Mouse (Mus musculus): ENCODE data around the gene Pnpla1. TPM values are rescaled to one million over a fixed set of nuclear protein-coding genes. Genes with fewer than 3 reads are reported as not detected.

Pnpla1 gene
- total and polyA plus RNA-seq, 3 experiments, result 0.02 TPM; not detected in 2

GRCm38 (mm10) chr17:28882810-28883209 lies 24.6 kb downstream of the Pnpla1 start:
- Histone ChIP-seq H3K36me3 (ENCODE audit: control insufficient read depth, insufficient read depth, low read length) (no peaks in the 10 kb centered on the region), H3K9ac (ENCODE audit: low read depth, low read length) (no peak overlapping the region), H3K4me1 (ENCODE audit: control insufficient read depth, insufficient read depth, low read length) (no peaks in the 10 kb centered on the region; the same call in 1 of the 2 replicates), H3K27me3 (ENCODE audit: control insufficient read depth, insufficient read depth, low read length) (no peaks in the 10 kb centered on the region), H3K27ac (no peak overlapping the region), H3K79me2 (replicated peaks; ENCODE audit: control insufficient read depth, insufficient read depth, low read length) (no peaks in the 10 kb centered on the region), H3K4me3 (no peak overlapping the region)
- TF ChIP-seq EP300 (IDR thresholded peaks at IDR 0.05; ENCODE audit: insufficient read depth, low read depth, low read length), result no peak
- no peak for TF ChIP-seq POLR2A (IDR thresholded peaks at IDR 0.05; ENCODE audit: insufficient read depth, low read depth, low read length)
- peak; percentile 44 for TF ChIP-seq CTCF (IDR thresholded peaks at IDR 0.05)
- 40% methylated on average over 8 of the region's 8 CpGs for WGBS
- no peak for DNase-seq
- intact Hi-C loops (cut with DNase I), result loop anchor here (2.0 kb wide), 1 partner anchor 44 kb away; no protein-coding TSS in a partner anchor

- Histone ChIP-seq H3K4me3 (no peak overlapping the region), H3K4me1 (ENCODE audit: control insufficient read depth, insufficient read depth, low read length) (no peaks in the 10 kb centered on the region; the same call in 1 of the 2 replicates), H3K27ac (no peak overlapping the region), H3K79me2 (replicated peaks; ENCODE audit: control insufficient read depth, insufficient read depth, low read length) (no peaks in the 10 kb centered on the region), H3K36me3 (ENCODE audit: control insufficient read depth, insufficient read depth, low read length) (no peaks in the 10 kb centered on the region), H3K27me3 (ENCODE audit: control insufficient read depth, insufficient read depth, low read length) (no peaks in the 10 kb centered on the region), H3K9ac (ENCODE audit: low read depth, low read length) (no peak overlapping the region)
- DNase-seq, result no peak
- TF ChIP-seq EP300 (IDR thresholded peaks at IDR 0.05; ENCODE audit: insufficient read depth, low read depth, low read length) (no peak), POLR2A (IDR thresholded peaks at IDR 0.05; ENCODE audit: insufficient read depth, low read depth, low read length) (no peak), CTCF (IDR thresholded peaks at IDR 0.05) (no peak)
- intact Hi-C loops (cut with DNase I), result loop anchor here (2.0 kb wide), 1 partner anchor 43 kb away; no protein-coding TSS in a partner anchor
- 55% methylated on average over 10 of the region's 10 CpGs for WGBS
These were observed 25.8 kb downstream of the Pnpla1 start for GRCm38 (mm10) chr17:28883941-28884516.

GRCm38 (mm10) chr17:28885231-28885630 lies 27.0 kb downstream of the Pnpla1 start:
- no peak overlapping the region for H3K4me3 ChIP-seq
- no peaks in the 10 kb centered on the region for H3K36me3 ChIP-seq (ENCODE audit: control insufficient read depth, insufficient read depth, low read length)
- no peak overlapping the region for H3K27ac ChIP-seq
- H3K27me3 ChIP-seq (ENCODE audit: control insufficient read depth, insufficient read depth, low read length), result no peaks in the 10 kb centered on the region
- no peak for DNase-seq
- H3K79me2 ChIP-seq (replicated peaks; ENCODE audit: control insufficient read depth, insufficient read depth, low read length), result no peaks in the 10 kb centered on the region
- no peak for TF ChIP-seq CTCF (IDR thresholded peaks at IDR 0.05)
- TF ChIP-seq EP300 (IDR thresholded peaks at IDR 0.05; ENCODE audit: insufficient read depth, low read depth, low read length), result no peak
- no peak for TF ChIP-seq POLR2A (IDR thresholded peaks at IDR 0.05; ENCODE audit: insufficient read depth, low read depth, low read length)
- H3K9ac ChIP-seq (ENCODE audit: low read depth, low read length), result no peak overlapping the region
- WGBS, result 81% methylated on average over 8 of the region's 8 CpGs
- no peaks in the 10 kb centered on the region for H3K4me1 ChIP-seq (ENCODE audit: control insufficient read depth, insufficient read depth, low read length)
- intact Hi-C loops (cut with DNase I), result no loop called here

GRCm38 (mm10) chr17:28886266-28886665 lies 28.1 kb downstream of the Pnpla1 start:
- H3K4me3 ChIP-seq, result no peak overlapping the region
- no peaks in the 10 kb centered on the region for H3K79me2 ChIP-seq (replicated peaks; ENCODE audit: control insufficient read depth, insufficient read depth, low read length)
- no peak overlapping the region for H3K27ac ChIP-seq
- H3K4me1 ChIP-seq (ENCODE audit: control insufficient read depth, insufficient read depth, low read length), result no peaks in the 10 kb centered on the region
- intact Hi-C loops (cut with DNase I), result no loop called here
- TF ChIP-seq CTCF (IDR thresholded peaks at IDR 0.05), result no peak
- DNase-seq, result no peak
- H3K27me3 ChIP-seq (ENCODE audit: control insufficient read depth, insufficient read depth, low read length), result no peaks in the 10 kb centered on the region
- no peak overlapping the region for H3K9ac ChIP-seq (ENCODE audit: low read depth, low read length)
- WGBS, result 89% methylated on average over 8 of the region's 8 CpGs
- H3K36me3 ChIP-seq (ENCODE audit: control insufficient read depth, insufficient read depth, low read length), result no peaks in the 10 kb centered on the region

- Histone ChIP-seq H3K9ac (ENCODE audit: low read depth, low read length) (no peak overlapping the region), H3K27me3 (ENCODE audit: control insufficient read depth, insufficient read depth, low read length) (no peaks in the 10 kb centered on the region), H3K27ac (peak overlapping the region; percentile 62)
These were observed 36.0 kb downstream of the Pnpla1 start for GRCm38 (mm10) chr17:28894050-28894767.

More at GRCm38 (mm10) chr17:28894050-28894767, 36.0 kb downstream of the Pnpla1 start:
- Histone ChIP-seq H3K4me3 (no peak overlapping the region), H3K4me1 (ENCODE audit: control insufficient read depth, insufficient read depth, low read length) (no peaks in the 10 kb centered on the region), H3K36me3 (ENCODE audit: control insufficient read depth, insufficient read depth, low read length) (no peaks in the 10 kb centered on the region), H3K79me2 (replicated peaks; ENCODE audit: control insufficient read depth, insufficient read depth, low read length) (no peaks in the 10 kb centered on the region)
- 55% methylated on average over 11 of the region's 11 CpGs for WGBS
- DNase-seq, result peak in 1 of 2 experiments; percentile 25
- no peak for TF ChIP-seq CTCF (IDR thresholded peaks at IDR 0.05)
- peak; percentile 62; the same call in 1 of the 2 replicates for TF ChIP-seq EP300 (IDR thresholded peaks at IDR 0.05; ENCODE audit: insufficient read depth, low read depth, low read length)
- peak; percentile 56; the same call in 1 of the 2 replicates for TF ChIP-seq POLR2A (IDR thresholded peaks at IDR 0.05; ENCODE audit: insufficient read depth, low read depth, low read length)
- intact Hi-C loops (cut with DNase I), result no loop called here
